Mouse (Mus musculus): ENCODE results near the gene Mcf2. TPM values are rescaled to one million over a fixed set of nuclear protein-coding genes. Genes with fewer than 3 reads are reported as not detected.

Gene Mcf2
- total RNA-seq (2021) = 1 to 10 TPM; 4.2 to 5.1 TPM
- long read RNA-seq, experiment 1, partial matches to known transcripts = 2 of 7 reads
- long read RNA-seq, experiment 1, other reads (novel, unspliced or antisense) = 3 of 7 reads
- long read RNA-seq, experiment 2 = 0 reads

DNA sequence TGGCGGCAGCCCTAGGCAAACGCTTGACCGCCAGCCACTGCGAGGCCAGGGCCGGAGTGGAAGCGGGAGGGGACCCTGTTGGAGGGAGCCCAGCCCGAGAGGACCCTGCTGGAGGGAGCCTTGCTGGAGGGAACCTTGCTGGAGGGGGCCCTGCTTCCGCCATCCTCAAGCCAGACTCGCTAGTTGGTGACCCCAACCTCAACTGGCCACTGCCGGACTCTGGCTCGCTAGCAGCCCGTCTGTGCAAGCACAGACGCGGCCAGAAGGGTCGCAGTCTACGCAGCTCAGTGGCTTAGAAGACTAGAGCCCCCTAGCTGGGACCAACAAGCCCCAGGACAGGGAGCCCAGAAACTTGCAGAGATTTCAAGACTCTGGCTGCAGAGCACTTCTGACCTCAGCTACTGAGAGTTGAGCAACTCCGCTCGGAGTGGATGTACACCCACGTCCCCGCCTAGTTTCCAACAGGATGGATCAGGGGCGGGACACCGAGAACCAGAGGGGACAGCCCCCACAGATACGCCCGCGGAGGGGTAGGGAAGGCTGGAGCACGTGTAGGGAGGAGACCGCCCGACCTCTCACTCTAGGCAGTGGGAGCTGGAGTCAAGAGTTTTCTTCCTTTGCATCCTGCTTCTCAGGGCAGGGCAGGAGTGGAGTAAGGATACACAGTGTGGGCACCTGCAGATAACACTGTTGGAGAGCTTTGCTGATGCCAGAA, at the start of gene Mcf2:
Gene Mcf2 (minus strand): TSS at position 346 of the 715 bp plus-strand sequence.
- no peak for DNase-seq (ENCODE audit: low spot score in 2 of 2)

DNA sequence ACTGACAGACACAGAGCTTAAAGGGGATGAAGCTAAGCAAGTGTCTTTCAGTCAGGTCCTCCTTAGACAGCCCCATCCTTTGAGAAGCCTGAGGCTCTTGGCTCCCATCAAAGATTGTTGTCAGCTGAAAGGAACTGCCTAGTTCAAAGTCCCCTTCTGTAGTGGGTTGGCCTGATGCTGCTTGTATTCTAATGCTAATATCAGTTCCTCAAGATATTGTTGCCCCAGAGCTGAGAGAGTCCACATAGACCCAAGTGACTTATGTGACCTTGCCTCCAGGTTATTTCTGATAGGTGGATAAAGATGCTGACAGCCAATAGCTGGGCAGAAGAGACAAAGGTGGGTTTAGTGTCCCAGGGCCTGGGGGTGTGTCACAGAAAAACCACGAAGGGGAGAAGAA, 8.8 kb upstream of the Mcf2 start:
- DNase-seq (ENCODE audit: low spot score in 2 of 2) = no peak

DNA sequence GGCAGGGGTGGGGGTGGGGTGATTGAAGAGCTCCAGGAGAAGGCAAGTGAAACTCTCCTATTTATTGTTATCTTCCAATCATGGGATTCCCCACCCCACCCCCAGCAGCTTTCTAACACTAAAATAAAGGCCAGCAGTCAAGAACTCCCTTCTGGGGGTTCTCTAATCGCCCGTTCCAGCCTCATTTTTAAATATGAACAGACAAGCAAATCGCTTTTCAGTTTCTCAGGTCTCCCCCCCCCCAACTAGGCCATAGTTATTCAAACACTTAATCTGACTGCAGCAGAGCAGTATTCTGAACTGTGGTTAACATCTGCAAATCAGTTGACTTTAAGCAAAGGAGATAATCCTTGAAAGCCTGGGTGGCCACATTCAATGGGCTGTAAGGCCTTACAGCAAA, 3.7 kb upstream of the Mcf2 start:
- no peak for DNase-seq (ENCODE audit: low spot score in 2 of 2)

DNA sequence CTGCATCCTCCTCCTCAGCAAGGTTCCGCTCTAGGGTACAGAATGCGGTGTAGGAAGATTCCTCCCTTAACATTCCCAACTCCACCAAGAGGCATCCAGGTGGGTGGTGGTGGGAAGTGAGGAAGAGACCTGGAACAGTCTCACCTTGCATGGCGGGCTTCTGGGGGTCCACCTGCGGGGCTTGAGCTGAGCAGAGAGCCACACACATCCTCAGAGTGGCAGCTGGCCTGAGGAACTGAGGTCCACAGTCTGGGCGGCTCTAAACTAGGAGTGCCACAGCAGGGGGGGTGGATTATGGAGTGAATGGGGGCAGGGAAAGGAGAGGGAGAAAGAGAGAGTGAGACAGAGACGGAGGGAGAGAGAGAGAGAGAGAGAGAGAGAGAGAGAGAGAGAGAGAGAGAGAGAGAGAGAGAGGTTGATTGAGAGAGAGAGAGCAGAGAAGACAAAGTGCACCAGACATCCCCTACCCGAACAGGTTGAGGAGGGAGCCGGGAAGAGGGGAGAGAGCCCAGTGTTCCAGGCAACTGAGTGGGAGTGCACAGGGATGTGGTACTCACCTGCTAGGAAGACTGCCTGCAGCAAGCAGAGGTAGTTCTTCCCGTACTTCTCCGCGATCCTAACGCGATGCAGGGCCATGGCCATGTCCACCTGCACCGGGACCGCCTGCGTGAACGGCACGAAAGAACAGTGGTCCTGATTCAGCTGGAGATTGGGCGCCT, 705 bp downstream of the Mcf2 start:
- no peak for DNase-seq (ENCODE audit: low spot score in 2 of 2)

DNA sequence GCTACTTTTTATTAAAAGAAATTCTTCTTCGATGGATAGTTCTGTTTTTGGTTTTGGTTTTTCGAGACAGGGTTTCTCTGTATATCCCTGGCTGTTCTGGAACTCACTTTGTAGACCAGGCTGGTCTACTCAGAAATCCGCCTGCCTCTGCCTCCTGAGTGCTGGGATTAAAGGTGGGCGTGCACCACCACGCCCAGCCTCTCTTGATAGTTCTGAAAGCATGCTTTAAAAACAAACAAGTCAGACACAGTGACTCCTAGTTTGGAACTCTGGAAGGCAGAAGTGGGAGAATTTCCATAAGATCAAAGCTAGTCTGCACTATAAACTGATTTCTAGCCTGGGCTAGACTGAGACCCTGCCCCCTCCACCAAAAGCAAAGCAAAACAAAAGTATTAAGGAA, 8.8 kb downstream of the Mcf2 start:
- DNase-seq (ENCODE audit: low spot score in 2 of 2) = no peak

DNA sequence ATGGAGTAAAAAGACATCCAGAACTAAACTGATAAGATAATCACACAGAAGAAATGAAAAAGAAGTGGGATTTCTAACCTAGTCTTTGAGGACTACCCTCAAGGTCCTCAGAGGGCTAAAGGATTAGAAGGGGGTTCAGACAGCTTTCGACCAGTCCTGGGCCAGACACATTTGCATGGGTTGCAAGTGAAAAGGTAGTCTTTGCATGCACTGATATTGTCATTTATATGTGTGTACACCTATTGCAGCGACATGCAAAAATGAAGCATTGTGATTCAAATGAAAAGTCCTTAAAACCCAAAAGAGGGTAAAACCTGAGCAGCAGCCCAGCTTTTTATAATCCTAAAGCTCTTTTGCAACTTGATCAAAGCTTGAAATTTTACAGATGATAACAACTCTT, 9.4 kb downstream of the Mcf2 start:
- no peak for DNase-seq (ENCODE audit: low spot score in 2 of 2)

GRCm38 (mm10) chrX:60168796-60169195, 10.1 kb downstream of the Mcf2 start:
- DNase-seq (ENCODE audit: low spot score in 2 of 2) = no peak

DNA sequence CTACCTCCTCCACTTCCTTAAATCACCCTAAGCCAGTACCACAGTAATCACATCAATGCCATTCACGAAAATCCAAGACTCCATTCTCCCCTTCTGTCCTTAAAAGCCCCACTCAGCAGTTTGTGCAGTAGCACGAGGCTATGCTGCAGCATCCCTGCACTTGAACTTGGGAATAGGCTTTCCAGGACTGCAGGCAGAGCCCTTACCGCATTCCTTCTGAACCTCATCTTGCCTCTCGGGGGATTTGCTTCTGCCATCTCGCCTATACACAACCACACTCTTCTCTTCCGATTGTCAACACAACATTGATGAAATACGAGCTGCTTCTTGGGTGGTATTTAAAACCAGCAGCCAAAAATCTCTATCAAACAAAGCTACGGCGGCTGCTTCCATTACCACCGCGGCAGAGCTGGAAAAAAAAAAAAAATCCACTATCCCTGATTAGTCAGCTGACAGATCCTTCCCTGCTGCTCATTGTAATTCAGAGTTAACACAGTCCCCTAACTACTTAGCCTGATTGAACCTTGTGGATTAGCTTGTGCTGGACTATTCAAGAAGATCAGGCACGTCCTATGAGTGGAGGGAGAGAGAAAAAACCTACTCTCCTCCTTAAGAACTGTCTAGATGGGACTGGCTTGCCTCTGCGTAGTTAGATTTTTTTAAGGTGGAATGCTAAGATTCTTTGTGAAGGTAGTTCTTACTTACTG, 31.5 kb downstream of the Mcf2 start:
- DNase-seq (ENCODE audit: low spot score in 2 of 2) = peak; percentile 2 to 15

DNA sequence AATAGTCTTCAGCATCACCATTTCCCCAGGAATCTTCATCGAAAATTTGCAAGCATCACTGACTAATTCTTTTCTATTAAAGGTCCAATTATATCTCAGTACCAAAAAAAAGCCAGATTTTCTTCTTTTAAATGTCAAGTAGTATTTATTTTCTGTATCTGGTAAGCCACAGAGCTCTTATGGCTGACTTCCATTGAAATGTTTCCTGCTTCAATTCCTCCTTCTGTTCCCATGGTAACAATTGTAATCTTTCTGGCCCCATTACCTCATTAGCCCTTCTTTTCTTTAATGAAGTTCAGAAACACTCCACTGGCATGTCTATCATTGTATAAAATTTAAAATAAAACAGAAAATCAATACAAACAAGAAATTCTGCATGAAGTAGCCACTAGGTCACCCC, 103.5 kb downstream of the Mcf2 start:
- no peak for DNase-seq (ENCODE audit: low spot score in 2 of 2)

- DNase-seq (ENCODE audit: low spot score in 2 of 2) = no peak
Measured at GRCm38 (mm10) chrX:60055185-60055584, 123.7 kb downstream of the Mcf2 start.

DNA sequence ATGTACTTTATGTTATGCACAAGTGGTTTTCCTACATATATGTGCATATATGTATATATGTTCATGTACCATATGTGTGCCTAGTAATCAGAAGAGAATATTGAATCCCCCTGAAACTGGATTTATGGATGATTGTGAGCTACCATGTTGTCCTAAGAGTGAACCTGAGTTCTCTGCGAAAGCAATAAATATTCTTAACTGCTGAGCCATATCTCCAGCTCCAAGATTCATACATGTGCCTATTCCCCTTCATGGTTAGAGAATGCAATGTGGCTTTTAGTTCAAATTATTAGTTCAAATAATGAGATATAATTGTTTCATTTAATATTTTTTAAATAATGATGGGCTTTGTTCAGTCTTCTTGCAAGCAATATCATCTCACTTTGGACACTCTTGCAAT, 124.1 kb downstream of the Mcf2 start:
- DNase-seq (ENCODE audit: low spot score in 2 of 2) = no peak

- DNase-seq (ENCODE audit: low spot score in 2 of 2) = peak; percentile 10 to 15
Measured at GRCm38 (mm10) chrX:60026654-60027053, 152.2 kb downstream of the Mcf2 start.

DNA sequence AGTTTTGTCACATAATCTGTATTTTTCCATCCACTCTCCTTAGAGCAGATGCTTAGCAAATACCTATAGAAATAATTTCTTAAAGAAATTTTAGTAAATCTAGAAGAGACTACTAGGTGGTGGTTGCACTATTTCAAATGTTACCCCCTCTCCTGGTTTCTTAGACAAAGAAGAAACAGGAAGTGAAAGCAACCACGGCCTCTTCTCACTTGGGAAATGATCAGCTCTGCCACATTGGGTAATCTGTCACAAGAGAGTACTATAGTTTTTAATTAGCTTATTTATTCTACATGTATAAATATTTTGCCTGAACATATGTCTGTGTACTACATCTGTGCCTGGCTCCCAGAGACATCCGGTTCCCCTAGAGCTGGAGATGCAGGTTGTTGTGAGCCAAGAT, 157.3 kb downstream of the Mcf2 start:
- no peak for DNase-seq (ENCODE audit: low spot score in 2 of 2)

DNA sequence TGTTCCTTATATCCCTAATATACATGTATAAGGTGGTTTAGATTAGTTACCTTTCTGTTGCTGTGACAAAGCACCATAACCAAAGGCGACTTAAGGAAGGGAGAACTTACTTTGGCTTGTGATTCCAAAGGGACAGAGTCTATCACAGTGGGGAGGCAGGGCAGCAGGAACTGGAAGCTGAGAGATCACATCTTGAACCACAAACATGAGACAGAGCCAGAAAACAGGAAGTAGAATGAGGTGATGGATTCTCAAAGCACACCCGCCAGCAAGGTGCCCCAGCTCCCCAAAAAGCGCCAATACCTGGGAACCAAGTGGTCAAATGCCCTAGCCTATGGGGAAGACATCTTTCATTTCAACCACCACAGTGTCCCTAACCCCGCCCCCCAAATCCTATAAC, 157.9 kb downstream of the Mcf2 start:
- no peak for DNase-seq (ENCODE audit: low spot score in 2 of 2)

GRCm38 (mm10) chrX:60014588-60014987, 164.3 kb downstream of the Mcf2 start:
- no peak for DNase-seq (ENCODE audit: low spot score in 2 of 2)

- DNase-seq (ENCODE audit: low spot score in 2 of 2) = peak; percentile 6 to 32
Measured at GRCm38 (mm10) chrX:60013084-60013676, 165.7 kb downstream of the Mcf2 start.

Other genes starting within 250 kb of the Mcf2 start
- gene F9, start 179.6 kb downstream of the Mcf2 start, total RNA-seq (2021) = under 1 TPM; 0.12 to 0.21 TPM

Measured in left cerebral cortex, adult 18-20 months (tissue).